Mouse (Mus musculus) kidney, adult 8-10 months (tissue): ENCODE measurements around the gene Ppp1r9b.

Source experiments
- DNase-seq, 2 experiments: peaks; one replicate each; pipeline ENCODE4 v3.0.0; 2022

Ppp1r9b gene

DNA sequence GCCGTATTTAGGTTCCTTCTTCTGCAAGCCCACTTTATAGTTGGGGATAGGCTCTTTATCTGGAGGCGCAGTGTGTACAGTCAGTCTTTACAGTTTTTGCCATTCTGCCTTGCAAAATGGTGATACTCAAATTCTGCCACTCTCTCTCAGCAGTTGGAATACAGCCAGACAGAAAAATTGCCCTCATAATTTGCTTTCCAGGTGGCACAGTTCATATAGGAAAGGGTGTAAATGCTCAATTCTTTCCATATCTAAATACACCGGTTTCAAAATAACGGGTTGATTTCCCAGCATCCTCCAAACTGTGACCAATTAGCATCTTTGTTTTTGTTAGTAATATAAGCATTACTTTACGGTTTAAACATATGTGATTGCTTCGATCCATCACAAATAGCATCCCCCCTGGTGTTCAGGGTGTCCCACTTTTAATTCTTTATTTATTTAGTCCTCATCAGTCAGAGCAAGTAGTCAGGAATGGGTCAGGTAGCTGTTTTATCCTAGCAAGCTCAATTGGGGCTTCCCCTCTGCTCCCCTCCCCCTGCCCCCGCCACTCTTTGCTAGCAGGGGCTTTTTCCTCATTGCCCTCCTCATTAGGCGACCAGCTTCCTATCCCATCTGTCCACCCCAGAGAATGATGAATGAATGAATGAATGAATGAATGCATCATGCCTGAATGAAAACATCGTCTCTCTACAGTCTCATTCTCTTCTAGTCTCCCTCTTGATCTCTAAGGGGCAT, 12.5 kb upstream of the Ppp1r9b start:
- no peak for DNase-seq

DNA sequence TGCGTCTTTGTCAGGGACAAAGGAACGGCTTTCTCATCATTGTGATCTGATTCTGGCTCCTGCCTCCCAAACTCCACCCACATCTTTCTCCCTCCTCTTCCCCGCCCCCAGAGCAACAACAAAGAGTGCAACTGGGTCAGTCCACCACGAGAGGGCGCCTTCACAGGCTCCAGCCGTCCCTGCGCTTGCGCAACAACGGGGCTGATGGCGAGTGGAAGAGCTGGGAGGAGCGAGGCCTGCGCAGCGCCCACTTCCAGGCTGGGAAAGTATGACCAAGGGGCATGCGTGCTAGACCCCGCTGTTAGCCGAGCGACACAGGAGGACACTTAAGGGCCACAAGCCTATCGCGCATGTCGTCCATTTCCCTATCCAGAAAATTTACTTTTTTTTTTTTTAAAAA, 11.9 kb upstream of the Ppp1r9b start:
- DNase-seq: peak; percentile 94 to 95

DNA sequence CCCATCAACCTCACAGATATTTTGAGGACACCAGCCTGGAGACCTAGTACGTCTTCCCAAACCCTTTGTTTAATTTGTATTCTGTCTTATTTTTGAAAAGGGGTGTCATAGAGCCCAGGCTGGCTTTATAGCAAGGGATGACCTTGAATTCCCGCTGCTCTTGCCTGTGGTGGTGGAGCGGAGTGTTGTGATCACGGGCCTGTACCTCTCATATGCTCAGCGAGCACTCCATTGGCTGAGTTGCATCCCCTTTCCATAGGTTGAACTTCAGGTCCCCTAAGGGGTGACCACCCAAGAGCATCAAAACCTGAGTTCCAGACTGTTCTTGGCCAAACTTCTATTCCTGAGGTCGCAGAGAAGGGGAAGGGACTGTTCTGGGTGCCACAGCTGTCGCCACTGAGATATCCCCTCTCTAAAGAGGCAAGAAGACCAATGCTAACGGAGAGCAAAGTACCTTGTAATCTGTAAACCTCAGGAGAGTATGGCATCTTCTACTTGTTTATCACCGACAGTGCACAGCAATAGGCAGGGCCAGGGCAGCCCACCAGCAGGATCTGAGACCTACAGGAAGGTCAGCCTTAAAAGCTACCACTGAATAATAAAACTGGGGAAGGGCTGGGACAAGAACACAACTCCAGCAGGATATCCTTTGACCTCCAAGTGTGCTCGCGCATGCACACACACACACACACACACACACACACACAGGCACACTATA, 11.2 kb upstream of the Ppp1r9b start:
- no peak for DNase-seq

DNA sequence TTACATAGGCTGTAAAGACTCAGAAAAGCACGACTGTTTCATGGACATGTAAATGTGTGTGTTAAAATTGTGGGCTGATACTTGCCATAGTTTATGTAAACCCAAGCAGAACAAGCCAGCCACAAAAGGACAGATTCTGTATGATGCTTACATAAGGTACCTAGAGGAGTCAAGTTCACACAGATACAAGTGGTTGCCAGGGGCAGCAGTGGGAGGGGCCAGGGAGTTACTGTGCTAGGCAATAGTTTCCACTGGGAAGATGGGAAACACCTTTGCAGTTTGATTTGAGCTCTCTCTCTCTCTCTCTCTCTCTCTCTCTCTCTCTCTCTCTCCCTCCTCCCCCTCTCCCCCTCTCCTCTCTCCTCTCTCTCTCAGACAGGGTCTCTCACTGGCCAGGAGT, 5.7 kb upstream of the Ppp1r9b start:
- no peak for DNase-seq

DNA sequence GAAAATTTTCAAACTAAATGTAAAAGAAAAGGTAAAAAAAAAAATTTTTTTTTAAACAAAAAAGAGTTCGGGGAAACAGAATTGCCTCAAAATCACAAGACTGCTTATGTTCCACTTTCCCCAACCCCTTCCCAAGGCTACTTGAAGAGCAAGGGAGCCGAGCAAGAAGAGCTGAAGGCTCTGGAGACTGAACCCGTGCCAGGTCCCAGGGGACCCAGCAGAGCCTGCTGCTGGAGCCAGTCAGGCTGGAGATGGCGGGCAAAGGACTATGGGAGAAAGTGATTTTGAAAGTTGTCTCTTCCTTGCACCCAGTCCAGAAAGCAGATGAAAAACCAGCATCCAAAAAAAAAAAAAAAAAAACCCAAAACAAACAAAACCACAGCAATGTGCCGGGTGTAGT, 5.0 kb upstream of the Ppp1r9b start:
- DNase-seq: no peak

DNA sequence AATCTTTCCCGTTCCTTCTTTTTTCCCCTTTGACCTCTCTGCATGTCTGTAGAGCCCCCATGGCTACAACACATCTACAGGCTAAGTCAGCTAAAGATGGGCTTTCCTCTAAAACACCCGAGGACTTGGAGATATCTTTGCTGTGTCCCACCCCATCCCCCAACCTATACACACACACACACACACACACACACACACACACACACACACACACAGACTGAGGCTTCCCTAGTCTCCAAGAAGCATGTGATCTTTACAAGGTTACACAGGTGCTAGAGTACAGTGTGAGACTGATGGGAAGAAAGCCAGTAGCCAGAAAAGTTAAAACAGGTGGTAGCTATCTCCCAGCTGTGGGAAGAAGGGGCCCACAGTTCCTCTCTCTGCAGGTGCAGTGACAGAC, 4.4 kb upstream of the Ppp1r9b start:
- no peak for DNase-seq

DNA sequence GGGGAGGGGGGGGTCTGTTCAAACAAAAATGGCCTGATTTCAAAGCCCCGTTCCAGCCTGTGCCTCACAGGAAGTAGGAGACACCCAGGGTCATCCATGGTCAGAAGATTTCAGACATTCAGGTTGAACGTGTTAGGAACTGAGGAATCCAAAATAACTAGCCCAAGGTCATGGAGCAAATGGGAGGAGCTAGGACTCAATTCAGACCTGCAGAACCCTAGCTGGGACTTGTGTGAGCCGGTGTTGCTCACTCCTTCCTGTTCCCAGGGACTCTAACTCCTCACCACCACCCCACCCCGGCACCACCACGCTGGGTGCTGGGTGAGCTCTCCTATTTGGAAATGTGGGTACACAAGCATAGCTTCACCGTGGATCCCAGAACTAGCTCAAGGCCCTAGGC, 3.5 kb upstream of the Ppp1r9b start:
- no peak for DNase-seq

DNA sequence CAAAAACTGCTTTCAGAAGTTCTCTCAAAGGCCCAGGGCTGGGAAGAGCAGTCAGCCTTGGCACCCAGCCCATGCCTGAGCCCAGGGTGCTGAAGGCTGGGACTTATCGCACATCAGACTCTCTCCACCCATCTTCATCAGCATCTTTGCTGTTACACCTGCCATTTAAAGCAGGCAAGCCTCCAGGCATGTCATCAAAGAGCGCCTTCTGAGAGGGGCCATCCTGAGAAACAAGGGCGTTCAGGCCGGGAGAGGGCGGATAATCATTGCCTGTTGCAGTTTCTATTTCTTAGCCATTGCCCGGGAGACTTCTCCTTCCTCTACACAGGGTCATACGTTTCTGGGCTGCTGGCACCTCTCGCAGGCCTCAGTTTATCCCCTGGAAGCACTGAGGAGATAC, 3.0 kb upstream of the Ppp1r9b start:
- DNase-seq: no peak

DNA sequence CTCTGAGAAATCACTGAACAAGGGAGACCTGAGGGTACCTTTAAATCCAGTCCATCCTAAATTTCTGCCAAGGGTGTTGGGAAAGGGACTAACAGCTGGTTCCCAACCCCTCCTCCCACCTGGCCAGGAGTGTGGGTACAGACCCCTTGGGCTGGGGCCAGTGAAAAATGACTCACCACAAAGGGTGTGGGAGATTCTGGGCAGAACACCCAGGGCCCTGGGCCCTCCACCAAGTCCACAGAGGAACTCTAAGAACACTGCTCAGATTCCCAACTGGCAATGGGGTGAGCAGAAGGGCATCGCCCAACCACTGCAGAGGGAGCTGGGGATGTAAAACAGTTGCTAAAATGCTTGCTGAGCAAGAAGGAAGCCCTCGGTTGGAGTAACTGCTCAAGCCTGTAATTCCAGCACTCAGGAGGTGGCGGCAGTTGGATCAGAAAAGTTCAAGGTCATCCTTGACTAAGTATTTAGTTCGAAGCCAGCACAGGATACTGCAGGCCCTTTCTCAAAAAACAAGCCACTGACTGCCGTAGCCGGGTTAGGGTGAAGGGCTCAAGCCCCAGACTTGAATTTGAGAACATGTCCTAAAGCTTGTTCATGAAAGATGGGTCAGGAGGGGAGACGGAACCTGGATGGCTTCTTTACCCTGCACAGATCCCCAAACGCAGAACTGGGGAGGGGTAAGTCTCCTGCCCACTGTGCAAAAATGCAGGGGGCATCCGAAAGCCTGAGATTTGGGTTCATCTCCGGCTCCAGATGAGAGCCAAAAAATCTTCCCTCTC, 1.9 kb upstream of the Ppp1r9b start:
- no peak for DNase-seq

DNA sequence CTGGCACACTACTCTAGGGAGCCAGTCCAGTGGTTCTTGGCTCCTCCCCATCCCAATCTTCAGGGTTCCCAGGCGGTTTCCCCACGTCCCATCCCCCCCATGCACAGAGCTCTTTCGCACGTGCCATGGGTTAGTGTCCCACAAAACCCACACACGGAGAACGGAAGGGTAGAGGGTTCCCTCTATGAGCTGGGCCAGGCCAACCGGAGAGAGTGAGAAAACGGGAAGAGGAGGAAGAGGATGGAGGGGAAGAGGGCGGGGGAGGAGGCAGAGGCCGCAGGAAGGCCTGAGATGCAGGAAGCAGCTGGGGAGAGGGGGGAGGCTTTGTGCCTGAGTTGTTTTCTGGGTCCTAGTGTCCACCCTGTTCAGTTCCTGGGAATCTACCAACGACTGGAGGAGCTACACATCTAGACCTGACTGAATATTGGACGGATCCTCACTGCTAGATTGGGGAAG, 1.2 kb upstream of the Ppp1r9b start:
- peak; percentile 81 to 86 for DNase-seq

DNA sequence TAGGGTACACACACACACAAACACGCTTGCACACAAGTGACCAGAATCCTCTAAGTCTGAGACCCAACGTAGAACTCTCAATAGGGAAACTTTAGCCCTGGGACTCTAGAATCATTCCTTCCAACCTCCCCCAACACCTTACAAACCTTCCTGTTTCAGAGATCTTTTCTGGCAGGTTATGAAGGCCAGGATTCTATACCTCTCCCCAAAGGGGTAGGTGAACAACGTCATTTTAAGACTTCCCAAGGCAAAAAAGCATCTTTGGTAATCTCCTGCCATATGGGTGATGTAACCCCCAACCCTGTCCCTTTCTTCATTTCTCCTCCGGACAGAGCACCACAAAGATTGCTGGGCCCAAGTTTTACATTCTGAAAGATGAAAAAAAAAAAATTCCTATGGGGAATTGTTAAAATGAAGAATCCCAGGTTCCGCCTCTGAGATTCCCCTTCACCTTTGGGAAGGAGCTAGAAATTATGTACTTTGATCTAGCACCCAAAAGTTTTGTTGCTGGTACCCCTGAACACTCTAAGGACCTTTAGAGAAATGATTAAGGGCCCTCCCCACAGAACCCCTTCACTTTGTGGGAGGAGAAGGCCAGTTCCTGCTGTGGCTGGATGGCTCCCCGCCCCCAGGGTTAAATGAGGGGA, 610 bp upstream of the Ppp1r9b start:
- DNase-seq: no peak

DNA sequence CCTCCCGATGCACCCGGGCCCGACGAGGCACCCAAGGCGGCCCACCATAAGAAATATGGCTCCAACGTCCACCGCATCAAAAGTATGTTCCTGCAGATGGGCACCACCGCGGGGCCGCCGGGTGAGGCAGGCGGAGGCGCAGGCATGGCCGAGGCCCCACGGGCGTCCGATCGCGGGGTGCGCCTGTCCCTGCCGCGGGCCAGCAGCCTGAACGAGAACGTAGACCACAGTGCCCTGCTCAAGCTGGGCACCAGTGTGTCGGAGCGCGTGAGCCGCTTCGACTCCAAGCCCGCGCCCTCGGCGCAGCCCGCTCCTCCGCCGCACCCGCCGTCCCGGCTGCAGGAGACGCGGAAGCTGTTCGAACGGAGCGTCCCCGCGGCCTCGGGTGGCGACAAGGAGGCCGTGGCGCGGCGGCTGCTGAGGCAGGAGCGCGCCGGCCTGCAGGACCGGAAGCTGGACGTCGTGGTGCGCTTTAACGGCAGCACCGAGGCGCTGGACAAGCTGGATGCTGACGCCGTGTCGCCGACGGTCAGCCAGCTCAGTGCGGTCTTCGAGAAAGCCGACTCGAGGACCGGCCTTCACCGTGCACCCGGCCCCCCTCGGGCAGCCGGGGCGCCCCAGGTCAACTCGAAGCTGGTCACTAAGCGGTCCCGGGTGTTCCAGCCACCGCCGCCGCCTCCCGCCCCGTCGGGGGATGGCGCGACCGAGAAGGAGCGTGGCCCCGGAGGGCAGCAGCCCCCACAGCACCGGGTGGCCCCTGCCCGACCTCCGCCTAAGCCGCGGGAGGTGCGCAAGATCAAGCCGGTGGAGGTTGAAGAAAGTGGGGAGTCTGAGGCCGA, 1.0 kb downstream of the Ppp1r9b start:
- DNase-seq: peak in 1 of 2 experiments; percentile 44

DNA sequence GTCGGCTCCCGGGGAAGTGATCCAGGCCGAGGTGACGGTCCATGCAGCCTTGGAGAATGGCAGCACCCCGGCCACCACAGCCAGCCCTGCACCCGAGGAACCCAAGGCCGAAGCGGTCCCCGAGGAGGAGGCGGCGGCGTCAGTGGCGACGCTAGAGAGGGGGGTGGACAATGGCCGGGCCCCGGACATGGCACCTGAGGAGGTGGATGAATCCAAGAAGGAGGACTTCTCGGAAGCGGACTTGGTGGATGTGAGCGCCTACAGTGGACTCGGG, 1.6 kb downstream of the Ppp1r9b start:
- DNase-seq: no peak

DNA sequence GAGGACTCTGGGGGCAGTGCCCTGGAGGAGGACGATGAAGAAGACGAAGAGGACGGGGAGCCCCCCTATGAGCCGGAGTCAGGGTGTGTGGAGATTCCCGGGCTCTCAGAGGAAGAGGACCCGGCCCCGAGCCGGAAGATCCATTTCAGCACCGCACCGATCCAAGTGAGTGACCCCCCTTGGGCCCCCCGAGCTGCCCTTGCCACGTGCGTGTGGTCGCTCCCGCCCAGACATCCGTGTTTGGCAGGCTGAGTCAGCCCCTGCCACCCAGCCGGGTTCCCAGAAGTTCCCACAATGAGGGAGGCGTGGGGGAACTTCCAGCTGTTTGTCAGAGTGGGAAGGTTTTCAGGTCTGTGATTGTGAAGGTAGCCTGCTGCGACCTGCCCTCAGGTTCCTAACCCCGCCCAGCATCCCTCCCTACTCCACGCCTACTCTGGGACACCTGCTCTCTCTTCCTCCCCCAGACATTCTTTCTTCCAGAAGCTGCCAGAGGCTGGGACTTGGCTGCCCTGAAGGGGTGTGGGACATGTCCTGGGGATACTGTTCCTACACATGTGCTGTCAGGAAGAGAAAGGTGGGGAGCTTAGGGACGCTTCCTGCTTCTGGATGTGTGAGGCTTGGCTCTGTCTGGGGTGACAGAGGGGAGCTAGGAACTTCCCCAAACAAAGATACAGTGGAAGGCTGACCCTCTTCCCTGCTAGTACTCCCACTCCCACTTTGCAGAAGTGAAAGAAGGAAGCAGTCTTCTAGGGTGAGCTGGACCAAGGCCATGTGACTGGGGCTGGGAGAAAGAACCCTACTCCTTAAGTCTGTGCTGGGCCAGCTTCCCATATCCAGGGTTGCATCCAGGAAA, 2.1 kb downstream of the Ppp1r9b start:
- peak; percentile 62 to 68 for DNase-seq

DNA sequence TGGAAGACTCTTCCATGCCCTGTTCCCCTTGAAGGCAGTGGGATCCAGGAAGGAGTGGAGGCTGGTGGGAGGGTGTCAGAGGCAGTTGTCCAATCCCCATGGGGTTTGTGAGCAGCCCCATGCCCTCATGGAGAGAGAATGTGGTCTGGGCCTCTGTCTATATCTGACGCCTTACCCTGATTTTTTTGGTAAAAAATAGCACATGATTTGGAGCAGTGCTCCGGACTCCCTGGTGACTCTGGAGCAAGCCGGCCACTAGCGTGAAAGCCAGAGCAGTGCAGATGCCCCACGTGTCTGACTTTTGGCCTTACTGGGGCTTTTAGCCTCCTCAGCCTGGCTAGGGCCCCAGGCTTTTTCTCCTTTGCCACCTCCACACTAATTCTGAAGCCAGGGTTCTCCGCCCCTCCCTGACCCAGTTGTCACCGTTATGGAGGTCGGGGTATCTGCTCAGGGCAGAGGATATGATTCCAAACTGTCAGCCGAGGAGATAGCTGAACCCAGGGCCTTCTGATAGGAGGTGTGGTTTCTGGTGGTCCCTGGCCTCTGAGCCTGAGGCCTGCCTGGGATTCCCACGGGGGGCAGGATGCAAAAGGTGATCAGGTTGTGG, 3.5 kb downstream of the Ppp1r9b start:
- no peak for DNase-seq

DNA sequence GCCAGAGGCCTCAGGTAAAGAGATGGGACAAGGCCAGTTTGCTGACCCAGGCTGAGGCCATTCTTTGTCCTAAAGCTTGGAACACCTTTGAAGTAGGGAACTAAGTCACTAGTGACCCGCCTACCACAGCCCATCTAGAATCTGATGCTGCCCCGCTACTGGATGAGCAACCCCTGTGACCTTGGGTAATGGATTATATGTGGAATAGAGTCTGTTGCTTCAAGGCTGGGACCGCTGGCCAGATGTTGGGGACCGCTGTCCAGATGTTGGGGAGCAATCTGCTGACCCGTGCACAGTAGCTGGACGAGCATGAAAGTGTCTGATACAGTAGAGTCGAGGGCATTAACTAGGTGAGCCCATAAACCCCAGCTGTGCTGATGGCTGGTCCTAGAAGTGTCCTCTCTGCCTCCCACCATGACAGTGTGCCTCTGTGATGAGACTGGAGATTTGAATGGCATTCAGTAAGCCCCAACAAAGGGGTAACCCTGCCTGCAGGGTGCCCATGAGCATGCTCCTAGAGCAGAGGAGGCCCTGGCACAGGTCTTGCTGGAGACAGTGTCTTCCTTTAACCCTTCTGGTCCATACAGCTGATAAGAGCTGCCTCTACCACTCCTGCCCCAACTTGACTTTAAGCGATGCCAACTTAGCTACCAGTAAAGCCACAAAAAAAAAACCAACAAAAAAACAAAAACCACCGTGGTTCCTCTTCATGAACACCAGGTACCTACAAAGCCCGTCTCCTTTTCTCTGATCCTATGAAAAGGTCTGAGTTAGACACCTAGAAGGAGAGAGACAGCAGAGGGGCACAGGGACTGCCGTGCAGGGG, 4.3 kb downstream of the Ppp1r9b start:
- no peak for DNase-seq

DNA sequence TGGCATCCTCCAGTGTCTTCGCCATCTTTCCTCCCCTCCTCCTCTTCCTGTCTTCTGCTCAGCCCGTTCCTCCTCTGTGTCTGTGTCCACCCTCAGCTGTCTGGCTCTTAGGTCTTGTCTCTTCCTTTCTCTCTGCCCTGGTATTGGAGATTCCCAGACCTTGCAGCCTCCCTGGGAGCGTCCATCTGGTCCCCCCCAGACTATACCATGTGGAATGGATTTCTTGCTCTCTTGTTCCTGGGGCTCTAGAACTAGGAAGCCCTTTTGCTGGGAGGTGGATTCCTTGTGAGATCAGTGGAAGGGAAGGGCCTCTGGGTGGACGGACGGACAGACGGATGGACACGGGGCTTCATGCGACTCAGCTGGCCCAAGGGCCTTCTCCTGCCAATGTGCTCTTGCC, 5.3 kb downstream of the Ppp1r9b start:
- DNase-seq: no peak

DNA sequence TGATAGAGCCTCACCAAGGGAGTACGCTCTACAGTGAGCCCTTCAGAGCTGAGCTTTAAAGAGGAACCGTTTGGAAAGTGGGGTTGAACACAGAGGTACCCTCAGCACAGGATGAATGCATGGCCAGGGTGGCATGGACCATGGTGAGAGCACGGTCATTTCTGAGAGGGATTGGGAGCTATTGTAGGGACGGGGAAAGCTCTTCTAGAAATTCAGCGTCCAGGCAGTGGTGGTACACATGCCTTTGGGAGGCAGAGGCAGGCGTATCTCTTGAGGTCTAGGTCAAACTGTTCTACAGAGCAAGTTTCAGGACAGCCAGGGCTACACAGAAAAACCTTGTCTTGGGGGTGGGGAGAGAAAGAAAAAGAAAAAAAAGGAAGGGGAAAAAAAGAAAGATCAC, 6.1 kb downstream of the Ppp1r9b start:
- no peak for DNase-seq

DNA sequence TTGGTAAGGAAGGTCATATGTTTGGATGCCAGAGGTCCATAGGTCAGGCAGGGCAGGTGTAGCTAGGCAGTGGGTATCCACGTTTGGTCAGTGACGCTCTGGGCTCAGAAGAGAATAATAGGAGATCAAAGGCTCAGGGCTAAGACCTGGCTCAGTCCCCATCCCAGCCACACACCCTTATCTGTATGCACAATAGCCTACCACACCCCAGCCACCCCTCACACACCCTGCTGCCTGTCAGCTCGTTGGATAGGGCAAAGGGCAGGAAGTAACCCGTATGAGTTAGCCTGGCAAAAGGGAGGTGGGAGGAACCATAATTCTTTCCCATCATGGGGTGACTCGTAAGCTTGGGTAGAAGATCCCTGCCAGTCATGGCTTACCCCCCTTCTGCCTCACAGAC, 6.8 kb downstream of the Ppp1r9b start:
- DNase-seq: no peak

DNA sequence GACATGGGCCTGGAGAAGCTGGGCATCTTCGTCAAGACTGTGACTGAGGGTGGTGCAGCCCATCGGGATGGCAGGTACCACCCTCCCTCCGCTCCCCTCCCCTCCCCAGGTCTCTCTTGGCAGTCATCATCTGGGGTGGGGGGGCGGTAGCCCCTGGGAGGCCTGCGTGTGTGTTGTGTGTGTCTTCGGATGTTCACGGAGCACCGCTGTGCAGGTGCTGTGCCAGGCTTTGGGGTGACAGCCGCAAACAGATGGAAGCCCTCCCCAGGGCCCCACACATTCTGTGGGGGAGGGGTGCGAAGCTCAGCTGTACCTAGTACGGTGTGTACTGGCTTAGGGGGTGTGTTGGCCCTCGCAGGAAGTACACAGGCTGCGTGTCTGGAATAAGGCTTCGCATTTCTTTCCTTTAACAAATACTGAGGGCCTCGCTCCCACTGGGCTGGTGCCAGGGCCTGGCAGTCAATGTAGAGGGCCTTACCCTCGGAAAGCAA, 7.3 kb downstream of the Ppp1r9b start:
- no peak for DNase-seq
